In the genomic region with DNA sequence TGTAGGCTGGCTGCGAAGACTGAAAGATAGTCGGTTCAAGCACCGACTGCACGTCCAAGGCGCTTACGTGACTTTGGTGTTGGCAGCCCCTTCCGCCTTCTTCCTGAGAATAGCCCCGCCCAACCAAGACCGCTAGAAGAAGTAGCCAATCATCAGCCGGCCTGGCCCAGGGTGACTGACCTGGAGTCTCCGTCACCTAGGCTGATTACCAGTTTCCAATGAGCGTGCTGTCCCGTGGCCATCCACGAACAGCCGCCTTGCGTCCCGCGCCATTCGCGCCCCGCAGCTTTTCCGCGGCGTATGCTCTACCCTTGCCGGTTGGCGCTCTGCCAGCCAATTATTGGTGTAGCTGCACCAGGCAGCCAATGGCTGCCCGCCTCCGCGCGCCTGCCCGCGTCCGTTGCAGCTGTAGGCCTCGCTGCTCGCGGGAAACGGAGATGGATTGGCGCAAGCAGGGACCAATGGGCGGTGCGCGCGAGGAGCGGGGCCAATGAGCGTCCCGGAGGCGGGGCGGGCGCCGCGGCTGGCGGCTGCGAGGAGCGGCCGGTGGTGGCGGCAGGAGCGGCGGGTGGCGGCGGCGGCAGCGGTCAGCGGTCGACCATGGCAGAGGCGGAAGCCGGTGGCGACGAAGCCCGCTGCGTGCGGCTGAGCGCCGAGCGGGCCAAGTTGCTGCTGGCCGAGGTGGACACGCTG, we compare ENCODE assay signal across 8 mouse cellular contexts. TPM values are rescaled to one million over a fixed set of nuclear protein-coding genes. Genes with fewer than 3 reads are reported as not detected.
DNase-seq lines count a peak whose midpoint lies in the region; ATAC-seq lines count a peak whose summit lies in the region.

Gene E4f1, minus strand, starts transcription at position 404 of the 693 bp plus-strand sequence.
Gene Pgp, plus strand, starts transcription at position 483 of the 693 bp plus-strand sequence.

- WGBS in hindbrain, embryonic 16.5 days = under 1% methylated on average over 66 of the region's 75 CpGs
- under 1% methylated on average over 63 of the region's 75 CpGs for WGBS in macrophage (ENCODE audit: missing documents)

- no peaks in the 10 kb centered on the region for H3K27me3 ChIP-seq in hindbrain, embryonic 16.5 days (replicated peaks; ENCODE audit: control insufficient read depth, insufficient read depth, low read length)

- ATAC-seq in hindbrain, embryonic 16.5 days = peak; percentile 97

- peak within 1 kb of the TSS; percentile 67 for H3K4me3 ChIP-seq in hindbrain, embryonic 16.5 days (ENCODE audit: low read length)
- H3K4me3 ChIP-seq in macrophage (ENCODE audit: inconsistent target) = peak within 1 kb of the TSS; percentile 66

- no peaks in the 10 kb centered on the region for H3K9me3 ChIP-seq in hindbrain, embryonic 16.5 days (ENCODE audit: control insufficient read depth, low read length)

- peak within 1 kb of the TSS; percentile 78 for H3K9ac ChIP-seq in hindbrain, embryonic 16.5 days (ENCODE audit: low read depth, low read length)

- DNase-seq in WW6 (ENCODE audit: low read depth, low spot score) = peak; percentile 95
- DNase-seq in cerebellum, postnatal 4 days (ENCODE audit: low spot score in 2 of 2) = peak; percentile 96 to 99
- DNase-seq in gastrocnemius, adult 18-20 months (ENCODE audit: low spot score) = peak; percentile 98
- peak; percentile 99 to 100 for DNase-seq in left cerebral cortex, adult 18-20 months (ENCODE audit: low spot score in 2 of 2)
- DNase-seq in right cerebral cortex, adult 18-20 months = peak; percentile 100
- peak; percentile 94 for DNase-seq in urinary bladder, postnatal 10 days (ENCODE audit: low spot score)

- H3K36me3 ChIP-seq in hindbrain, embryonic 16.5 days (ENCODE audit: control insufficient read depth, insufficient read depth, low read length) = peaks cover 7% of the 10 kb centered on the region; the same call in 1 of the 2 replicates
- H3K36me3 ChIP-seq in macrophage (ENCODE audit: inconsistent target) = peaks cover 8% of the 10 kb centered on the region; the same call in 1 of the 2 replicates

- H3K4me2 ChIP-seq in hindbrain, embryonic 16.5 days (ENCODE audit: low read length) = peak within 1 kb of the TSS; percentile 99

- H3K27ac ChIP-seq in hindbrain, embryonic 16.5 days (ENCODE audit: low read depth, low read length) = peak within 1 kb of the TSS; percentile 88
- peak within 1 kb of the TSS; percentile 81 for H3K27ac ChIP-seq in macrophage

- H3K79me2 ChIP-seq in macrophage (ENCODE audit: inconsistent target) = peaks cover 14% of the 10 kb centered on the region

- peaks cover 29% of the 10 kb centered on the region for H3K4me1 ChIP-seq in hindbrain, embryonic 16.5 days (ENCODE audit: control insufficient read depth, insufficient read depth, low read depth, low read length)

RNA-seq across cellular contexts. Expression of gene E4f1, which starts in this region (rescaled TPM):
- 10 to 100 TPM; 10.8 TPM for total RNA-seq in gastrocnemius, adult 18-20 months (2021)
- polyA plus RNA-seq in hindbrain, embryonic 16.5 days (2015; fragmentation: Nextera tagmentation; extraction: Ambion mirVana) = 42.3 and 43.5 TPM in 2 replicates
- 10 to 100 TPM; 32.5 to 34.3 TPM for total RNA-seq in left cerebral cortex, adult 18-20 months (2021)
- total RNA-seq in macrophage (2018; cell fraction: chromatin; rRNA removed) = 10 to 100 TPM; 26.5 to 93.8 (median 57.3) TPM
- 10 to 100 TPM in 4 of 26 experiments, 1 to 10 TPM in 22; 3.0 to 12.4 (median 7.3) TPM for total RNA-seq in macrophage (2018; cell fraction: cytosol; rRNA removed)
- 10 to 100 TPM; 12.2 to 65.4 (median 33.9) TPM for total RNA-seq in macrophage (2018; cell fraction: nucleus; rRNA removed)
- 7.7 to 13.8 TPM (median 10.3 TPM) in 3 replicates for polyA plus RNA-seq in macrophage (2018)

RNA-seq across cellular contexts. Expression of gene Pgp, which starts in this region (rescaled TPM):
- 10 to 100 TPM; 47.6 to 52.1 TPM for total RNA-seq in gastrocnemius, adult 18-20 months (2021)
- 83.9 and 85.4 TPM in 2 replicates for polyA plus RNA-seq in hindbrain, embryonic 16.5 days (2015; fragmentation: Nextera tagmentation; extraction: Ambion mirVana)
- total RNA-seq in left cerebral cortex, adult 18-20 months (2021) = 10 to 100 TPM; 69.6 to 70.1 TPM
- total RNA-seq in macrophage (2018; cell fraction: chromatin; rRNA removed) = 1 to 10 TPM in 20 of 26 experiments, under 1 TPM in 6; 0.60 to 7.0 (median 2.1) TPM
- total RNA-seq in macrophage (2018; cell fraction: cytosol; rRNA removed) = 10 to 100 TPM in 15 of 26 experiments, 1 to 10 TPM in 11; 5.4 to 17.1 (median 11.1) TPM
- 10 to 100 TPM in 3 of 26 experiments, 1 to 10 TPM in 23; 1.8 to 15.1 (median 4.9) TPM for total RNA-seq in macrophage (2018; cell fraction: nucleus; rRNA removed)
- 7.0 to 22.6 TPM (median 15.0 TPM) in 3 replicates for polyA plus RNA-seq in macrophage (2018)

Comparison
In these comparisons a context has a peak if more than half of its experiments do, and no peak if none do; other contexts are left out.
1. Peak in every context shown above with its lines: DNase-seq, ATAC-seq, H3K4me3 ChIP-seq and H3K27ac ChIP-seq.